Mouse (Mus musculus) testis, postnatal 14 days (tissue): ENCODE measurements at regions not wholly inside any gene's neighbourhood (a gene's known extent, or its start where the extent isn't known, plus 50 kb on each side); places are given as distances from the start of the nearest gene placed in this dataset.

ENCODE experiments used
- DNase-seq: peaks from one replicate; pipeline ENCODE4 v3.0.0; 2021; ENCODE audit warnings: low spot score

DNA sequence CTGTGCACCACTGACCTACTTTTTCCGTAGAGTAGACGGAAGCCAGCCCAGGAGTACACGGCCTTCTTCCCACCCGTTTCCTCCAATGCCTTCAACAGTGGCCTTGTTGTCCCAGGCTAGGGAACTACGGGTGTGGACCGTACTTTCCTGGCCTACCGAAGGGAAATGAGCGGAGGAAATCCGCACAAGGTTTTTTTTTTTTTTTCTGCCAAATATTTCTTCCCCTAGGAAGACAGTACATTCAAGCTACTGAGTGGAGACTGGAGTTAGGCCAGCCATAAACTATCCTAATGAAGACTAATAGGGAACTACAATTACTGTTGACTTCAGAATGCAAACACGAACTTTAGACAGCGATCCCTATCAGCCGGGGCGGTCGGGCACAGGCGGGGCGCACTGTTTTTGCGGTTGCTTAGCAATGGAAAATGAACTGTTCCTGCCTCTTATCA lies 177.3 kb downstream of the Ttc8 start:
- DNase-seq: no peak

DNA sequence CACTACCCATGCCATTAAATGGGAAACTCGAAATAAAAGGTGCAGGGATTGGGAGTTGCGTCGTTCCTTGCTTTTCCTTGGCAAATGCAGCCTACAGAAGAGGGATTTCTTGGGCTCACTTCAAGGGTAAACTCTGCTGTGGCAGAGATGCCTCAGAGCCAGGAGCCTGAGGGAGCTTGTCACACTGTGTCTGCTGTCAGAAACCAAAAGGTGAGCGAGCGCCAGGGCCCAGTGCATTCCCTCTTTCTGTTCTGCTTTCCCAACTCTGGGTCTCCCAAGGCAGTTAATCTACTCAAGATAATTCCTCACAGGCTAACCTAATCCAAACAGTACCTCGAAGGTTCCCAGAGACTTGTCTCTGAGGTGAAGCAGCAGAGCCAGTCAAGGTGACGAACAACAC lies 179.5 kb downstream of the Ttc8 start:
- no peak for DNase-seq

DNA sequence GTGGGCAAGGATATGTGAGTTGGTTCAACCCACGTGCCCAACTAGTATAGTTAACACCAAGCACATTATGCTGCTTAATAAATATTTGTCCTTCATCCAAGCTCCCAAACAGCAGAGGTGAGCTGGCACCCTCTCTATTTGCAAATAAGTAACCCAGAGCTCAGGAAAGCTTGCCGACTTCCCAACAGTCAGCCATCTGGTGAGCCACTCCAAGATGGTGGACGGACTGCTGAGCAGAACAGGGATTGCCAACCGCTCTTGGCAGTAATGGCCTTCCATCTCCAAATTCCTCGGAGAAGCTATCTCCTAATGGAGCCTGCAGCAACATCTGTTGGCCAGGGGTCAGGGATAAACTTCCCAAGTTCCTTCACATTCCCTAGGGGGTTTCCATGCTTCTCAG lies 188.2 kb downstream of the Ttc8 start:
- DNase-seq: no peak

- no peak for DNase-seq
These were observed 193.4 kb downstream of the Ttc8 start for GRCm38 (mm10) chr12:99113781-99114180.

DNA sequence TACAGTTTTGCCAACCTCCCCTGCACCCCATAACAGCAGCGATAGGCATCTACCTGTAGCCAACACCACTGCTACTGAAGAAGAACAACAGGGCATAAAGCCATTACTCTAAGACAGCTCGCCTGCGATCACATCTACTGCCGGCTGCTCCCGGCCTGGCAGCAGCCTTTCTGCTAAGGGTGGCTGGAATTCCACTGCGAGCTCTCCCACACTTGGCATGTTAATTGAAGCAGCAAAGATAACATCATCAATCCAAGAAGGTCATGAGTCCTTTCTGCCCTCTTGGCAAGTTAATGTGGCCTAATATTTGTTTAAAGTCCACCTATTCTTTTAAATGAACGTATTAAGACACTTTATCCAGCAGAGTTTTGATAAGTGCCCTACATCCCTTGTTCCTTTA lies 196.1 kb downstream of the Ttc8 start:
- no peak for DNase-seq

- DNase-seq: no peak
These were observed 198.2 kb downstream of the Ttc8 start for GRCm38 (mm10) chr12:99118381-99119115.

DNA sequence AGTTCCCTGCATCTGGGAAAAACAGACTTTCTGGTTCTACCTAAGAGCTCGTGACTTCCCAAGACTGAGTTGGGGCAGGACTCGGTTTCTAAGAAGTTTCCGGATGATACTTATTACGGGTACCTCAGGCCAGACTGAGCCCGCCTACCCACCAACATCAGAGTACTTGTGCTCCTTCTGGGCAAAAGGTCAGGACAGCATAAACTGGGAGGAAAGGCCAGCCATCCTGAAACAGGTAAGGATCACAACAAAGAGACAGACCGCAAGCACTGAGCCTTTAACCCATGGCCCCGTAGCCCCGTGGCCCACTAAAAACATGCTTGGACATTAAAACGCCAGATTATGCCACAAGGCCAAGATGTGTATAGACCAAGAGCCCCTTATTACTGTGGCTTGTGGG lies 199.6 kb downstream of the Ttc8 start:
- no peak for DNase-seq

GRCm38 (mm10) chr12:99123611-99124495 lies 203.5 kb downstream of the Ttc8 start:
- no peak for DNase-seq

GRCm38 (mm10) chr12:99126129-99126528 lies 205.8 kb downstream of the Ttc8 start:
- DNase-seq: no peak
